30 mouse cellular contexts compared by ENCODE assay signal in the genomic region with DNA sequence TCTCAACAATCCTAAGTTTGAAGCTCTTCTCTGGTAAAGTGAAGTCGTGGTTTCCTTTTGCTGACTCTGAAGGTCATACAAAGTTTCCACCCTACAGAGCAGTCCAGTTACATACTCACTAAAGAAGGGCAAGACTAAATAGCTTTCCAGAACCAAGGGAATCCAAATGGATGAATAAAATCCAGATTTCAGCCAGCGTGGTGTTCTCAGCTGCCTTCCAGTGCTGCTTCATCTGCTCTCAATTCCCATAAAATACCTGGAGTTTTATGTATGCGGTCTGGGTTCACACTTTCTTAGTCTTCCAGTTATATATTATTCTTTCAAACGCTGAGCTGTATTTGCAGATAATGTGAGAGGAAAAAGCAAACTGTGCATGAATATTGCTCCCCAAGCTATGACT. TPM values are rescaled to one million over a fixed set of nuclear protein-coding genes. Genes with fewer than 3 reads are reported as not detected.
"Had no signal": no experiment of that assay in that cellular context is flagged by ENCODE, and none has a peak within 500 bp of the region (broad histone marks: within the 10 kb centered on the region; RNA-seq: fewer than 3 reads in every experiment).

No protein-coding gene starts in this region.

- DNase-seq: left cerebral cortex, postnatal 4 days; liver; liver, embryonic 13.5 days; liver, postnatal 0 days; lung, adult 18-20 months; lung, adult 2 months; lung, embryonic 14.5 days; lung, postnatal 10 days; lung, postnatal 14 days; lung, postnatal 36 days; lung, postnatal 4 days; midbrain, embryonic 14.5 days had no signal

- H3K9ac ChIP-seq: limb, embryonic 12.5 days; limb, embryonic 15.5 days; liver, embryonic 12.5 days; liver, embryonic 13.5 days; liver, embryonic 14.5 days; liver, embryonic 15.5 days; liver, postnatal 0 days; lung, embryonic 14.5 days; lung, embryonic 15.5 days; midbrain, embryonic 12.5 days; midbrain, embryonic 13.5 days; midbrain, embryonic 15.5 days; neural tube, embryonic 12.5 days; neural tube, embryonic 13.5 days had no signal

- H3K4me3 ChIP-seq: left cerebral cortex, adult 2 months; limb, embryonic 12.5 days; limb, embryonic 15.5 days; liver, embryonic 12.5 days; liver, embryonic 13.5 days; liver, embryonic 15.5 days; lung, embryonic 15.5 days; megakaryocyte, embryonic 14.5 days; midbrain, embryonic 12.5 days; midbrain, embryonic 13.5 days; midbrain, embryonic 15.5 days; myocyte; neural tube, embryonic 12.5 days; neural tube, embryonic 13.5 days had no signal

- H3K27ac ChIP-seq: left cerebral cortex, adult 2 months; limb, embryonic 12.5 days; limb, embryonic 15.5 days; liver, embryonic 12.5 days; liver, embryonic 13.5 days; liver, embryonic 14.5 days; liver, embryonic 15.5 days; lung, embryonic 15.5 days; macrophage; midbrain, embryonic 12.5 days; midbrain, embryonic 13.5 days; midbrain, embryonic 15.5 days; neural tube, embryonic 12.5 days; neural tube, embryonic 13.5 days had no signal

- H3K4me2 ChIP-seq: limb, embryonic 12.5 days; limb, embryonic 15.5 days; liver, embryonic 11.5 days; liver, embryonic 12.5 days; liver, embryonic 13.5 days; liver, embryonic 15.5 days; lung, embryonic 14.5 days; lung, embryonic 15.5 days; midbrain, embryonic 12.5 days; midbrain, embryonic 13.5 days; midbrain, embryonic 15.5 days; neural tube, embryonic 12.5 days; neural tube, embryonic 13.5 days had no signal

- ATAC-seq: liver, embryonic 12.5 days; liver, postnatal 0 days; midbrain, embryonic 13.5 days; midbrain, embryonic 15.5 days; midbrain, embryonic 16.5 days had no signal

- H3K4me1 ChIP-seq: liver, embryonic 12.5 days; liver, embryonic 13.5 days; megakaryocyte, embryonic 14.5 days; midbrain, embryonic 12.5 days; midbrain, embryonic 13.5 days; midbrain, embryonic 15.5 days; neural tube, embryonic 12.5 days; neural tube, embryonic 13.5 days had no signal

- H3K36me3 ChIP-seq: limb, embryonic 12.5 days; limb, embryonic 15.5 days; liver, embryonic 12.5 days; liver, embryonic 13.5 days; liver, embryonic 15.5 days; lung, embryonic 15.5 days; midbrain, embryonic 12.5 days; midbrain, embryonic 13.5 days; midbrain, embryonic 15.5 days; neural tube, embryonic 12.5 days; neural tube, embryonic 13.5 days had no signal

- H3K9me3 ChIP-seq: limb, embryonic 12.5 days; limb, embryonic 15.5 days; liver, embryonic 12.5 days; liver, embryonic 13.5 days; liver, embryonic 15.5 days; lung, embryonic 15.5 days; megakaryocyte, embryonic 14.5 days; midbrain, embryonic 12.5 days; midbrain, embryonic 13.5 days; midbrain, embryonic 15.5 days; neural tube, embryonic 12.5 days; neural tube, embryonic 13.5 days had no signal

- H3K27me3 ChIP-seq: limb, embryonic 12.5 days; limb, embryonic 15.5 days; liver, embryonic 12.5 days; liver, embryonic 13.5 days; liver, embryonic 15.5 days; lung, embryonic 15.5 days; megakaryocyte, embryonic 14.5 days; neural tube, embryonic 12.5 days had no signal

RNA-seq across cellular contexts. Expression of a gene that starts 35.6 kb away (rescaled TPM):
- polyA plus RNA-seq: limb, embryonic 11.5 days; limb, embryonic 12.5 days; limb, embryonic 15.5 days; macrophage; myocyte had no signal

RNA-seq across cellular contexts. Expression of a gene that starts 52.8 kb away (rescaled TPM):
- polyA plus RNA-seq: macrophage, myocyte had no signal
